Mouse (Mus musculus) forebrain, embryonic 10.5 days (tissue): ENCODE results near the gene Gpatch8. TPM values are rescaled to one million over a fixed set of nuclear protein-coding genes. Genes with fewer than 3 reads are reported as not detected.

ENCODE experiments used
- DNase-seq: peaks from one replicate; pipeline ENCODE4 v3.0.0-alpha.2; 2017; ENCODE audit warnings: low spot score; ENCODE audit errors: extremely low spot score
- H3K27ac ChIP-seq: fragments of 300-500 bp; sonication (generic); 2 replicates; pipeline ENCODE4 v1.5.1; 2016; ENCODE audit warnings: mild to moderate bottlenecking
- H3K27me3 ChIP-seq: fragments of 300-500 bp; sonication (generic); 2 replicates; pipeline ENCODE4 v1.6.1; 2016; ENCODE audit warnings: mild to moderate bottlenecking; ENCODE audit not compliant: poor library complexity, severe bottlenecking
- H3K36me3 ChIP-seq: fragments of 300-500 bp; sonication (generic); replicated peaks from 2 replicates; pipeline ENCODE4 v1.6.1; 2016; ENCODE audit warnings: mild to moderate bottlenecking, moderate library complexity
- H3K4me1 ChIP-seq: fragments of 300-500 bp; sonication (generic); 2 replicates; pipeline ENCODE4 v1.6.1; 2016
- H3K4me3 ChIP-seq: fragments of 300-500 bp; sonication (generic); 2 replicates; pipeline ENCODE4 v1.5.1; 2016; ENCODE audit warnings: mild to moderate bottlenecking, moderate library complexity
- H3K9me3 ChIP-seq: fragments of 300-500 bp; sonication (generic); 2 replicates; pipeline ENCODE4 v1.6.1; 2016; ENCODE audit warnings: mild to moderate bottlenecking, moderate library complexity
- WGBS: fragments of 180-500 bp; shearing (Covaris S2); methylation state at CpG from one replicate; pipeline ENCODE4 v1.1.7; 2016; 5-methylcytosine and 5-hydroxymethylcytosine counted together
- polyA plus RNA-seq: library from polyadenylated mRNA; unstranded; fragments of >200 nt; fragmentation: Nextera tagmentation; extraction: Ambion mirVana; gene quantifications from 2 replicates; pipeline ENCODE4 v1.2.1, GENCODE M21; 2016

Gene Gpatch8
- polyA plus RNA-seq, 1 experiment from 2014 or later: 58.7 TPM

- Histone ChIP-seq H3K9me3 (no peaks in the 10 kb centered on the region), H3K36me3 (peaks cover 46% of the 10 kb centered on the region), H3K27me3 (no peaks in the 10 kb centered on the region), H3K27ac (no peak overlapping the region), H3K4me3 (no peak overlapping the region), H3K4me1 (peaks cover 4% of the 10 kb centered on the region; the same call in 1 of the 2 replicates)
- no peak for DNase-seq
- WGBS: 95% methylated on average over 2 of the region's 2 CpGs
Measured at GRCm38 (mm10) chr11:102534078-102534477, 22.1 kb downstream of the Gpatch8 start.

GRCm38 (mm10) chr11:102531425-102531824, 24.8 kb downstream of the Gpatch8 start:
- H3K36me3 ChIP-seq: peaks cover 35% of the 10 kb centered on the region
- no peak for DNase-seq
- H3K4me1 ChIP-seq: peaks cover 6% of the 10 kb centered on the region; the same call in 1 of the 2 replicates
- H3K9me3 ChIP-seq: no peaks in the 10 kb centered on the region
- WGBS: 79% methylated on average over 5 of the region's 5 CpGs
- H3K27me3 ChIP-seq: no peaks in the 10 kb centered on the region
- H3K4me3 ChIP-seq: no peak overlapping the region
- no peak overlapping the region for H3K27ac ChIP-seq

- H3K4me3 ChIP-seq: no peak overlapping the region
- H3K4me1 ChIP-seq: peaks cover 7% of the 10 kb centered on the region
- no peaks in the 10 kb centered on the region for H3K27me3 ChIP-seq
- H3K27ac ChIP-seq: no peak overlapping the region
- no peaks in the 10 kb centered on the region for H3K9me3 ChIP-seq
- WGBS: 96% methylated on average over 1 of the region's 1 CpGs
- DNase-seq: no peak
- peaks cover 58% of the 10 kb centered on the region for H3K36me3 ChIP-seq
Measured at GRCm38 (mm10) chr11:102514793-102515424, 41.3 kb downstream of the Gpatch8 start.

GRCm38 (mm10) chr11:102510226-102510625, 46.0 kb downstream of the Gpatch8 start:
- Histone ChIP-seq H3K27ac (no peak overlapping the region), H3K4me3 (no peak overlapping the region), H3K36me3 (peaks cover 52% of the 10 kb centered on the region), H3K27me3 (no peaks in the 10 kb centered on the region), H3K9me3 (no peaks in the 10 kb centered on the region), H3K4me1 (peaks cover 7% of the 10 kb centered on the region)
- 82% methylated on average over 6 of the region's 6 CpGs for WGBS
- no peak for DNase-seq

- no peak overlapping the region for H3K4me3 ChIP-seq
- no peak for DNase-seq
- H3K27ac ChIP-seq: no peak overlapping the region
- H3K27me3 ChIP-seq: no peaks in the 10 kb centered on the region
- H3K9me3 ChIP-seq: no peaks in the 10 kb centered on the region
- H3K36me3 ChIP-seq: peaks cover 90% of the 10 kb centered on the region
- WGBS: 90% methylated on average over 2 of the region's 2 CpGs
- H3K4me1 ChIP-seq: no peaks in the 10 kb centered on the region
Measured at GRCm38 (mm10) chr11:102496732-102497131, 59.5 kb downstream of the Gpatch8 start.

- Histone ChIP-seq H3K27ac (no peak overlapping the region), H3K27me3 (no peaks in the 10 kb centered on the region), H3K4me1 (no peaks in the 10 kb centered on the region), H3K4me3 (no peak overlapping the region), H3K36me3 (peaks cover 90% of the 10 kb centered on the region), H3K9me3 (no peaks in the 10 kb centered on the region)
- WGBS: 96% methylated on average over 2 of the region's 2 CpGs
- no peak for DNase-seq
Measured at GRCm38 (mm10) chr11:102496206-102496605, 60.0 kb downstream of the Gpatch8 start.

- Histone ChIP-seq H3K4me1 (no peaks in the 10 kb centered on the region), H3K27ac (no peak overlapping the region), H3K4me3 (no peak overlapping the region), H3K36me3 (peaks cover 90% of the 10 kb centered on the region), H3K27me3 (no peaks in the 10 kb centered on the region), H3K9me3 (no peaks in the 10 kb centered on the region)
- no peak for DNase-seq
- WGBS: 97% methylated on average over 5 of the region's 5 CpGs
Measured at GRCm38 (mm10) chr11:102495742-102496141, 60.5 kb downstream of the Gpatch8 start.

GRCm38 (mm10) chr11:102495114-102495513, 61.1 kb downstream of the Gpatch8 start:
- no peaks in the 10 kb centered on the region for H3K27me3 ChIP-seq
- WGBS: 96% methylated on average over 6 of the region's 6 CpGs
- H3K9me3 ChIP-seq: no peaks in the 10 kb centered on the region
- no peaks in the 10 kb centered on the region for H3K4me1 ChIP-seq
- no peak overlapping the region for H3K4me3 ChIP-seq
- no peak overlapping the region for H3K27ac ChIP-seq
- peaks cover 86% of the 10 kb centered on the region for H3K36me3 ChIP-seq
- no peak for DNase-seq

GRCm38 (mm10) chr11:102494063-102494650, 62.0 kb downstream of the Gpatch8 start:
- no peak for DNase-seq
- 90% methylated on average over 7 of the region's 7 CpGs for WGBS
- Histone ChIP-seq H3K36me3 (peaks cover 76% of the 10 kb centered on the region), H3K9me3 (no peaks in the 10 kb centered on the region), H3K4me3 (no peak overlapping the region), H3K27me3 (no peaks in the 10 kb centered on the region), H3K27ac (no peak overlapping the region), H3K4me1 (no peaks in the 10 kb centered on the region)

GRCm38 (mm10) chr11:102493241-102493640, 63.0 kb downstream of the Gpatch8 start:
- DNase-seq: no peak
- Histone ChIP-seq H3K4me3 (no peak overlapping the region), H3K4me1 (no peaks in the 10 kb centered on the region), H3K36me3 (peaks cover 70% of the 10 kb centered on the region), H3K9me3 (no peaks in the 10 kb centered on the region), H3K27ac (no peak overlapping the region), H3K27me3 (no peaks in the 10 kb centered on the region)
- 92% methylated on average over 2 of the region's 2 CpGs for WGBS

GRCm38 (mm10) chr11:102487901-102488300, 68.3 kb downstream of the Gpatch8 start:
- peaks cover 74% of the 10 kb centered on the region for H3K36me3 ChIP-seq
- 97% methylated on average over 2 of the region's 2 CpGs for WGBS

GRCm38 (mm10) chr11:102486733-102487386, 69.3 kb downstream of the Gpatch8 start:
- Histone ChIP-seq H3K36me3 (peaks cover 74% of the 10 kb centered on the region), H3K4me3 (no peak overlapping the region), H3K27ac (no peak overlapping the region), H3K4me1 (no peaks in the 10 kb centered on the region), H3K27me3 (no peaks in the 10 kb centered on the region), H3K9me3 (no peaks in the 10 kb centered on the region)
- no peak for DNase-seq
- WGBS: 74% methylated on average over 11 of the region's 11 CpGs

More at GRCm38 (mm10) chr11:102487901-102488300, 68.3 kb downstream of the Gpatch8 start:
- H3K4me1 ChIP-seq: no peaks in the 10 kb centered on the region
- H3K9me3 ChIP-seq: no peaks in the 10 kb centered on the region
- no peak overlapping the region for H3K27ac ChIP-seq
- DNase-seq: no peak
- no peaks in the 10 kb centered on the region for H3K27me3 ChIP-seq
- no peak overlapping the region for H3K4me3 ChIP-seq

- 95% methylated on average over 10 of the region's 10 CpGs for WGBS
- peaks cover 94% of the 10 kb centered on the region for H3K36me3 ChIP-seq
- no peak for DNase-seq
Measured at GRCm38 (mm10) chr11:102481779-102482178, 74.4 kb downstream of the Gpatch8 start.

More at GRCm38 (mm10) chr11:102481779-102482178, 74.4 kb downstream of the Gpatch8 start:
- no peaks in the 10 kb centered on the region for H3K9me3 ChIP-seq
- no peaks in the 10 kb centered on the region for H3K4me1 ChIP-seq
- no peak overlapping the region for H3K4me3 ChIP-seq
- no peaks in the 10 kb centered on the region for H3K27me3 ChIP-seq
- no peak overlapping the region for H3K27ac ChIP-seq
